Mouse (Mus musculus) spleen, adult 2 months (tissue): ENCODE results near the gene Metrn.

ENCODE experiments used
- CTCF ChIP-seq: fragments of 200-500 bp; IDR thresholded peaks from 2 replicates; pipeline ENCODE4 v1.5.1; 2011; ENCODE audit warnings: mild to moderate bottlenecking, inconsistent platforms; ENCODE audit not compliant: insufficient read depth, insufficient read length, insufficient replicate concordance; ENCODE audit errors: extremely low read depth
- POLR2A ChIP-seq: fragments of 200-500 bp; IDR thresholded peaks from 2 replicates; pipeline ENCODE4 v1.6.1; 2011; ENCODE audit warnings: low read depth, low read length, inconsistent platforms

GRCm38 (mm10) chr17:25761561-25761970, 35.4 kb downstream of the Metrn start:
- no peak for TF ChIP-seq POLR2A
- no peak for TF ChIP-seq CTCF
